Mouse (Mus musculus): ENCODE results near the gene Anp32a.
A peak's percentile ranks its signal among the peaks of the same experiment; 100 is the strongest.

Gene Anp32a

GRCm38 (mm10) chr9:62341123-62341486 is at the start of gene Anp32a:
Gene Anp32a, plus strand, starts transcription at chr9:62341293.
- peak; percentile 93 for DNase-seq (ENCODE audit: low read depth, low spot score)

GRCm38 (mm10) chr9:62295006-62295698 is 45.9 kb upstream of the Anp32a start:
- DNase-seq (ENCODE audit: low read depth, low spot score) = peak; percentile 50

GRCm38 (mm10) chr9:62296891-62297290 is 44.2 kb upstream of the Anp32a start:
- no peak for DNase-seq (ENCODE audit: low read depth, low spot score)

- no peak for DNase-seq (ENCODE audit: low read depth, low spot score)
These were observed 25.5 kb upstream of the Anp32a start for GRCm38 (mm10) chr9:62315556-62315955.

GRCm38 (mm10) chr9:62318729-62319128 is 22.4 kb upstream of the Anp32a start:
- no peak for DNase-seq (ENCODE audit: low read depth, low spot score)

GRCm38 (mm10) chr9:62323816-62324215 is 17.3 kb upstream of the Anp32a start:
- DNase-seq (ENCODE audit: low read depth, low spot score) = no peak

GRCm38 (mm10) chr9:62325965-62326364 is 15.1 kb upstream of the Anp32a start:
- DNase-seq (ENCODE audit: low read depth, low spot score) = no peak

GRCm38 (mm10) chr9:62334298-62334825 is 6.7 kb upstream of the Anp32a start:
- no peak for DNase-seq (ENCODE audit: low read depth, low spot score)

GRCm38 (mm10) chr9:62335396-62335795 is 5.7 kb upstream of the Anp32a start:
- DNase-seq (ENCODE audit: low read depth, low spot score) = no peak

- DNase-seq (ENCODE audit: low read depth, low spot score) = no peak
These were observed 3.0 kb upstream of the Anp32a start for GRCm38 (mm10) chr9:62337924-62338635.

GRCm38 (mm10) chr9:62338636-62339191 is 2.4 kb upstream of the Anp32a start:
- DNase-seq (ENCODE audit: low read depth, low spot score) = no peak

- DNase-seq (ENCODE audit: low read depth, low spot score) = no peak
These were observed 581 bp upstream of the Anp32a start for GRCm38 (mm10) chr9:62340301-62341122.

GRCm38 (mm10) chr9:62341701-62342440 is 778 bp downstream of the Anp32a start:
- DNase-seq (ENCODE audit: low read depth, low spot score) = no peak

GRCm38 (mm10) chr9:62342441-62343191 is 1.5 kb downstream of the Anp32a start:
- no peak for DNase-seq (ENCODE audit: low read depth, low spot score)

- DNase-seq (ENCODE audit: low read depth, low spot score) = no peak
These were observed 2.3 kb downstream of the Anp32a start for GRCm38 (mm10) chr9:62343192-62343903.

GRCm38 (mm10) chr9:62343904-62344491 is 2.9 kb downstream of the Anp32a start:
- no peak for DNase-seq (ENCODE audit: low read depth, low spot score)

GRCm38 (mm10) chr9:62344545-62344944 is 3.5 kb downstream of the Anp32a start:
- DNase-seq (ENCODE audit: low read depth, low spot score) = no peak

- no peak for DNase-seq (ENCODE audit: low read depth, low spot score)
These were observed 4.0 kb downstream of the Anp32a start for GRCm38 (mm10) chr9:62345081-62345481.
